Mouse (Mus musculus): Measurements from ENCODE around the gene Hist1h2bj.

- no peak for TF ChIP-seq CTCF (IDR thresholded peaks at IDR 0.05; ENCODE audit: control insufficient read depth, insufficient read depth, low read length)
- no peak for TF ChIP-seq POLR2A (IDR thresholded peaks at IDR 0.05; ENCODE audit: borderline replicate concordance, control insufficient read depth, low read depth, low read length)
These were observed 6.0 kb downstream of the Hist1h2bj start for GRCm38 (mm10) chr13:22049041-22049440.
